Mouse (Mus musculus) thymus, adult 2 months (tissue): ENCODE measurements around the gene Ociad1. TPM values are rescaled to one million over a fixed set of nuclear protein-coding genes. Genes with fewer than 3 reads are reported as not detected.

ENCODE experiments used
- DNase-seq: peaks from one replicate; pipeline ENCODE4 v3.0.0; 2021
- H3K27ac ChIP-seq: fragments of 200-500 bp; 2 replicates; pipeline ENCODE4 v1.5.1; 2012; ENCODE audit warnings: low read length, control low read depth; ENCODE audit not compliant: control insufficient read depth, insufficient read depth
- H3K27me3 ChIP-seq: fragments of 200-500 bp; 2 replicates; pipeline ENCODE4 v1.6.1; 2012; ENCODE audit warnings: mild to moderate bottlenecking, low read length, moderate library complexity, mixed read lengths; ENCODE audit not compliant: control insufficient read depth, insufficient read depth
- H3K36me3 ChIP-seq: fragments of 200-500 bp; 2 replicates; pipeline ENCODE4 v1.6.1; 2012; ENCODE audit warnings: mild to moderate bottlenecking, low read length, moderate library complexity; ENCODE audit not compliant: control insufficient read depth, insufficient read depth
- H3K4me1 ChIP-seq: fragments of 200-500 bp; replicated peaks from 2 replicates; pipeline ENCODE4 v1.6.1; 2012; ENCODE audit warnings: low read length; ENCODE audit not compliant: control insufficient read depth, insufficient read depth
- H3K4me3 ChIP-seq: fragments of 200-500 bp; 2 replicates; pipeline ENCODE4 v1.5.1; 2012; ENCODE audit warnings: mild to moderate bottlenecking, low read length, control low read depth, moderate library complexity; ENCODE audit not compliant: control insufficient read depth, insufficient read depth
- CTCF ChIP-seq: fragments of 200-500 bp; IDR thresholded peaks from 2 replicates; pipeline ENCODE4 v1.5.1; 2012; ENCODE audit warnings: mild to moderate bottlenecking, control low read depth, low read length, moderate library complexity, borderline replicate concordance; ENCODE audit not compliant: control insufficient read depth, poor library complexity, insufficient read depth; ENCODE audit errors: extremely low read depth
- POLR2A ChIP-seq: fragments of 200-500 bp; IDR thresholded peaks from 2 replicates; pipeline ENCODE4 v1.6.1; 2012; ENCODE audit warnings: mild to moderate bottlenecking, low read length, control low read depth, moderate library complexity; ENCODE audit not compliant: control insufficient read depth, poor library complexity, insufficient read depth; ENCODE audit errors: extremely low read depth
- WGBS: fragments of 180-500 bp; shearing (Covaris S2); methylation state at CpG from one replicate; pipeline ENCODE4 v1.1.7; 2018; 5-methylcytosine and 5-hydroxymethylcytosine counted together
- polyA plus RNA-seq: library from polyadenylated mRNA; depleted of rRNA; stranded (reverse); fragments of >200 nt; gene quantifications from 2 replicates; pipeline ENCODE4 v1.2.3, GENCODE M21; 2012; rRNA removed

The Ociad1 gene
- polyA plus RNA-seq: 72.5 and 73.3 TPM in 2 replicates

GRCm38 (mm10) chr5:73292502-73293457, at the start of gene Ociad1:
Gene Ociad1, plus strand, starts transcription at chr5:73292784.
- H3K4me3 ChIP-seq: peak within 1 kb of the TSS; percentile 79
- no peaks in the 10 kb centered on the region for H3K4me1 ChIP-seq
- peak; percentile 91 for DNase-seq
- H3K27ac ChIP-seq: peak within 1 kb of the TSS; percentile 32
- under 1% methylated on average over 58 of the region's 58 CpGs for WGBS
- H3K27me3 ChIP-seq: no peaks in the 10 kb centered on the region
- H3K36me3 ChIP-seq: peaks cover 12% of the 10 kb centered on the region; the same call in 1 of the 2 replicates
- TF ChIP-seq CTCF (no peak), POLR2A (peak; percentile 90)

GRCm38 (mm10) chr5:73244403-73244802, 48.2 kb upstream of the Ociad1 start:
- Histone ChIP-seq H3K36me3 (no peaks in the 10 kb centered on the region), H3K27ac (no peak overlapping the region), H3K4me1 (peaks cover 47% of the 10 kb centered on the region), H3K4me3 (no peak overlapping the region), H3K27me3 (no peaks in the 10 kb centered on the region)
- no peak for DNase-seq
- TF ChIP-seq POLR2A: no peak
- TF ChIP-seq CTCF: no peak
- WGBS: 95% methylated on average over 13 of the region's 13 CpGs

GRCm38 (mm10) chr5:73246414-73246813, 46.2 kb upstream of the Ociad1 start:
- 80% methylated on average over 6 of the region's 6 CpGs for WGBS
- no peak for DNase-seq
- Histone ChIP-seq H3K27ac (no peak overlapping the region), H3K27me3 (no peaks in the 10 kb centered on the region), H3K4me3 (no peak overlapping the region), H3K4me1 (peaks cover 39% of the 10 kb centered on the region), H3K36me3 (no peaks in the 10 kb centered on the region)
- TF ChIP-seq POLR2A (no peak), CTCF (no peak)

- H3K27ac ChIP-seq: no peak overlapping the region
- DNase-seq: no peak
- H3K27me3 ChIP-seq: no peaks in the 10 kb centered on the region
- no peak overlapping the region for H3K4me3 ChIP-seq
- no peaks in the 10 kb centered on the region for H3K36me3 ChIP-seq
- peaks cover 27% of the 10 kb centered on the region for H3K4me1 ChIP-seq
- WGBS: 91% methylated on average over 8 of the region's 8 CpGs
- TF ChIP-seq POLR2A (no peak), CTCF (no peak)
Observed at GRCm38 (mm10) chr5:73248211-73248610, 44.4 kb upstream of the Ociad1 start.

- no peak for TF ChIP-seq CTCF
- no peak for TF ChIP-seq POLR2A
- Histone ChIP-seq H3K27me3 (no peaks in the 10 kb centered on the region), H3K4me1 (peaks cover 25% of the 10 kb centered on the region), H3K4me3 (no peak overlapping the region), H3K27ac (no peak overlapping the region), H3K36me3 (no peaks in the 10 kb centered on the region)
- WGBS: 95% methylated on average over 4 of the region's 4 CpGs
- no peak for DNase-seq
Observed at GRCm38 (mm10) chr5:73249341-73249740, 43.2 kb upstream of the Ociad1 start.

GRCm38 (mm10) chr5:73252739-73253138, 39.8 kb upstream of the Ociad1 start:
- DNase-seq: no peak
- H3K27me3 ChIP-seq: no peaks in the 10 kb centered on the region
- peaks cover 12% of the 10 kb centered on the region for H3K4me1 ChIP-seq
- no peaks in the 10 kb centered on the region for H3K36me3 ChIP-seq
- H3K27ac ChIP-seq: no peak overlapping the region
- TF ChIP-seq CTCF: no peak
- no peak for TF ChIP-seq POLR2A
- no peak overlapping the region for H3K4me3 ChIP-seq
